Mouse (Mus musculus) small intestine, adult 2 months (tissue): ENCODE results near the gene Eya4.

Experiments used
- CTCF ChIP-seq: fragments of 200-500 bp; IDR thresholded peaks from 2 replicates; pipeline ENCODE4 v1.5.1; 2012; ENCODE audit warnings: low read depth, mild to moderate bottlenecking, control low read depth, inconsistent platforms, low read length, moderate library complexity, mixed read lengths; ENCODE audit not compliant: insufficient replicate concordance, insufficient read length; ENCODE audit errors: extremely low read depth
- POLR2A ChIP-seq: fragments of 200-500 bp; IDR thresholded peaks from 2 replicates; pipeline ENCODE4 v1.6.1; 2012; ENCODE audit warnings: low read depth, mild to moderate bottlenecking, control low read depth, inconsistent platforms, low read length, moderate library complexity

DNA sequence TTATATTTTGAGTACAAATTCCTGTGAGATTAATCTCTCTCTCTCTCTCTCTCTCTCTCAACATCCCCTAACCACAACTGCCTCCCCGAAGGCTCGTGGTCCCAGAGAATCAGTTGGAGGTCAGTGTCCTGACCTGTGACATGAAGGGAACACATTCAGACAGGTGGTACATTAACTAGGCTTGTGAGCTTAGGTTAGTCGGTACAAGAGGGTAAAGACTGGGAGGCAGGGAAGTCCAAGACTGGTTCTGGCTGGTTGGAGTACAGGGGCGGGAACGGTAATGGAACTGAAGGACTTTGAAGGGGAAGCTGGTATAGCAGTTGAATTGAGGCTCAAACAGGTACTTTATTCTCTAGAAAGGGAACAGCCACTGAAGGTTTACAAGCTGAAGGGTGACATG lies 287.9 kb downstream of the Eya4 start:
- no peak for TF ChIP-seq POLR2A
- no peak for TF ChIP-seq CTCF
